Mouse (Mus musculus): ENCODE measurements around the gene Cst7. TPM values are rescaled to one million over a fixed set of nuclear protein-coding genes. Genes with fewer than 3 reads are reported as not detected.
"Not testable (repeated sequence)": the region's sequence is repeated elsewhere in the genome, so short reads cannot be mapped to it uniquely, and the experiment has no call there.

Cst7 gene
- under 1 TPM; 0.27 to 0.49 TPM for total RNA-seq (2021)
- long read RNA-seq, experiment 1, result 0 reads
- long read RNA-seq, experiment 2, result 0 reads

DNA sequence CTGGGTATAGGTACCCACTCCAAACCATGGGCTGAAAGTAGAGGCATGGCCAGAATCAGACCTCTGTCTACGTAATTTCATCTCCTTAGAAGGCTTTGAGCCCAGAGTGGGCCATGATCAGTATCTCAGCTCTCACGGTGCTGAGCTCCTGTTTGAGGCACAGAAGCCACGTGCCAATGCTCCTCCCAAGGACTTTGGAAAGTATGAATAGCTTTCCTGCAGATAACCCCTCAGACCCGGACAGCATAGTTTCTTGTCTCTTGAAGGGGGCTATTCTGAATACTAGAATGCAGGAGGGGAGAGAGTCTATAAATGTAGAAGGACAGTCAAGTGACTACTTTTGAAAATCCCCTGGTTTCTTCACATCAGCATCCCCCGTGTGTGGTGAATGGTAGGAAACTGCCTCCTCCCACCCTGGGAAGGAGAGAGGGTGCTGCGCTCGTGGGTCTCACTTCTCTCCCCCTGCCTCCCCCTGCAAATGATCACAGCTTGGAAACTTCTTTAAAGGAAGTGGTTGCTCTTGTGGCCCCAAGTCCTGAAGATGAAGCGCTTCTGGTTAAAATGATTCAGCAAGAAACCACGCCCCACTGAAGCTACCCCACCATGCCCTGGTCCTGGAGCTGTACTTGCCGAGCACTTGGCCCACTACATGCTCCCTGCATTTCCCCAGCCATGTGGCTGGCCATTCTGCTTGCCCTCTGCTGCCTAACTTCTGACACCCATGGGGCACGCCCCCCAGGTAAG, at the start of gene Cst7:
Gene Cst7 (plus strand): TSS at position 569 of the 744 bp plus-strand sequence.
- no peak for DNase-seq

DNA sequence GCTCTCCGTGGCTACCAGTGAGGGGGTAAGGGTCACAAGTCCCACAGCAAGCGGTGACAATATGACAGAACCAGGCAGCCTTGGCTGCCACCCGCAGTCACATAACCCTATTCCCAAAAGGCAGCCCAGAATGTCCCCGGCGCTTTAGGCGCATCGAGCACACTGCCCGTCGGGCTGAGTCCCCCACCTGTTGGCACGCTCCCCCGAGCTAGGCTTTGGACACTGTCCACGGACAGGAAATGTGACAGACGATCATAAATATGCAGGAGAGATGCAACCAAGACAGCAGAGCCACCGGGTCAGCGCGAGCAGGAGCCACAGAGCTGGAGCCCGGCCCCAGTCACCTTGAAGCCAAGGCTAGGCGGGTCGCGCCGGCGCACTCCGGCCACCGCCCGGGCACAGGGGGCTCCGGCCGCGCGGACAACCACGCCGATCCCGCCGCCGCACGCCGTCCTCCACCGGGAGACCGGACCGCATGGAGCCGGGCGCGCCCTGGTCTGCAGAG, 44.5 kb upstream of the Cst7 start:
- DNase-seq, result no peak

DNA sequence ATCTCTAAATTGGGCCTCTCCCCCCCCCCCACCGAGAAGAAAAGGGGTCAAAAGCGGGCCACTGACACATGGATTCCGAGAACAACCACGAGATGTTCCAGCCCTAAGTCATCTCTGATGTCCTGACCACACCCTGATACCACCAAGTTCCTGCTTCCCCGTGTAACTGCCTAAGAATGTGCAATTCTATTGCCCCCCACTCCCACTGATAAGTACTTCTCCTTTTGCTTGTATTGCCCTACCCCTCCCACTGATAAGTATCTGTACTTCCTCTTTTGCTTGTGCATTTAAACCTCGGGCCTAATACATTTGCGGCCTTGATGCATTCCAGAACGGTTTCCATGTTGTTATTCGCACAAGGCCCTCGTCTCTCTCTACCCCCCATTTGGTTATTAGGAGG, 20.6 kb upstream of the Cst7 start:
- DNase-seq, result not testable (repeated sequence)

DNA sequence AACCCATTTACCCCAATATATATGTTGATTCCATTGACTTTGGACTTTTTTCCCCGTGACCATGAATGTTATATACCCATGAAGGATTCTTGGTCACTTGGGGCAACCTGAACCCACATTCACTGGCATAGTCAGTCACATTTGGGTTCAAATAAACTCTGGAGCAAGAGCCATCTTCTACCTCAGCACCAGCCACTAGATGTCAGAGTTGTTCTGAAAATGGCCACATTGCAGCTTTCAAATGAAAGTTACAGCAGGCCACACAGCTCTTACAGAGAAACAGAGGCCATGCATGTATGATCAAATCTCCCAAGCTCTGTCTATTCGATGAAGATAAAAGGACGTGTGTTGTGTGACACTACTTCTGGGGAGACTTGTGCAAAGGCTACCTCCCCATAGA, 11.6 kb upstream of the Cst7 start:
- peak in 1 of 2 experiments; percentile 29 for DNase-seq

DNA sequence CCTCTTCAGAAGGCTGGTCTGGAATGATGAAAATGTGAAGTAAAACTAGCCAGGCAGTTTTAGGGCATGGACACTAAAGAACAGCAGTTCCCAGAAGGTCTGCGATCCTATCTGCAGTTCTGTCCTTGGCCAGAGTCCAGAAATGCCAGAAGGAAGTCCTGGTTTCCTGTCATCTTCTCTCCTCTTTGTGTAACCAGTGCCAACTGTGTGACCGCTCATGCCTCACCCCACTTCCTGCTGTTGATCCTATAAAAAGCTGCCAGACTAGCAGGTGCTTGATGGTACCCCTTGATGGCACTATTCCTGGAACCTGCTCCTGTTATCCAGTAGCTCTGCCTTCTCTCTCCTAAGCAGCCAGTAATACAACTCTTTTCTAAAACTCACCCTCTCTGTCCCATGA, 3.2 kb upstream of the Cst7 start:
- peak in 1 of 2 experiments; percentile 16 for DNase-seq

DNA sequence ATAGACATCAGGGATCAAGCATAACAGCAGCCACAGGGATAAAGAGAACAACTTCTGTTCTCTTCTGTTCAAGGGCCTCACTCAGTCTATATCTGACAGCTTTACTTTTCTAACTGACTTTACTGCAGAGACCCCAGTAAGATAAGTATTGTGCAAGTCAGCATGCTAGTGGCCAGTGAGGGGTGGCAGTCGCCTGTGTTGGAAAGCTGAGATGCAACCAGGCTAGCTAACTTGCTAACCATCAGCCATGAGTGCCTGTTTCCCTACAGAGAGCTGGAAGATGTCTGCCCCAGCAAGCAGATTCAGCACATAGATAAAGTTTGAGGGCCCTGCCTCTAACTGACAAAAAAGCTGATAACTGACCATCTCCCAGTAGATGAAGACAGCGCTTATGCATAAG, 546 bp downstream of the Cst7 start:
- no peak for DNase-seq

DNA sequence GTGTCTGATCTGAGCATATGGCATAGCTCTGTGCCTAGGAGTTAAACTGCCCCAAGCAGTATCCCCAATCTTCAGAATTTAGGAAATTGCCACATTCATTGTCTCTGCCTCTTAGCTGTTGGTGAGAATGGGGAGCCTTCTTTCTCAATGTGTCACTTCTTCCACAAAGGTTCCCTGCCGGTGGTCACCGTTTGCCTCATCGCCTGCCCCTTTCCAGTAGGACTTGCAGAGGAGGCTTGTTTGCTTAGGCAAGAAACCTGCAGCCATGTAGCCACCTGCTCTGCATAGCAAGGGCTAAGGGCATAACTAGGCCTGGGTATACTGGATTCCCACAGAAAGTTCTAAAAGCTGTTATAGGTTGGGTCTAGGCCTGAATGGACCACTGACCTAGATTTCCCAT, 2.2 kb downstream of the Cst7 start:
- DNase-seq, result no peak

DNA sequence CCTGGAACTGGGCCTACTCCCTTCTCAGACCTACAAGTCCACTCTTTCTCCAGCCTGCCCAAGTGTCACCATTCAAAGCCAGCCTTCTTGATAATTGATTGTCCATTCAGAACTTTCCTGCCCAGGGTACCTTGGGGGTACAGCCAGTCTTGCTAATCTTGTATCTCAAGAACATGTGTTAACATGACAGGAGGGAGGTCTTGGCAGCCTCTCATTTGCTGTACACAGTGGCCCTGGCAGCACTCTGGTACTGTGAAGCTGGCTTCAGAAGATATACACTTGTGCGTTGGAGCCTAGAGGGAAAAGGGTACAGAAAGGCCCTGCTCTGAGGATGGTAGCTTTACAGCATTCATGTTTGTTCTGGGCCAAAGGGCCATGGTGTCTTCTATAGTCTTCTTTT, 6.0 kb downstream of the Cst7 start:
- no peak for DNase-seq

DNA sequence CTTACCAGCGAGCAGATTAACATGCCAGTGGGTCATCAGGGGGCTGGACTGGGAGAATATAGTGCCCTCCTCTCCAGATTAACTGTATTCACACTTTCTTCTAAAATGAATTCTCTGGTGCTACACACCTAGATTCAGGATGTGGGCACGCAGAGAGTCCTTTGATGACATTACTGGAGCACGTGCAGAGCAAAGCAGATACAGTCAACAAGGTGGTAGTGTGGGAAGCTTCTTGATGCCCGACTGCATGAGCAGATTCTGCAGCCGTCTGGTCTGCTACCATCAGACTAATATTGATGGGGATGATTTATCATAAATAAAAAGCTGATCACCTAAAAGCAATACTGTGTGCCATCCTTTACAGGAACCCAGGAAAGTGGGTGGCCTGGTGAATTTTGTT, 8.4 kb downstream of the Cst7 start:
- no peak for DNase-seq

DNA sequence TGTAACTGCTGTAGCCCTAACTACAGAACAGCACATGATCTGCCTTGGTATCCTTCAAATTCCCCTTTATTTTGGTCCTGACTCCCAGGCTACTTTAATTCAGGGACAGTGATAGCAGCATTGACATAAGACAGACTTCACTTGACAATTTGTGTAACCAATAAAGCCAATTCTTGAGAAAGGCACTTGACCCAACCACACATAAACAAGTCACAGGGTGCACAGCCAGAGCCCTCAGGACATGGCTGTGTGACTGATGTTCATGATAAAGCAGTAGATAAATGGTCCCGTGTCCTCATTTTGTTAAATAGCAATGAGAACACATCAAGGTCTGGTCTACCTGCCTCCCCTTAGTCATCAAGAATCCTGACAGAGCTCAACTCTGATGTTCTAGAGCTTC, 9.4 kb downstream of the Cst7 start:
- no peak for DNase-seq

DNA sequence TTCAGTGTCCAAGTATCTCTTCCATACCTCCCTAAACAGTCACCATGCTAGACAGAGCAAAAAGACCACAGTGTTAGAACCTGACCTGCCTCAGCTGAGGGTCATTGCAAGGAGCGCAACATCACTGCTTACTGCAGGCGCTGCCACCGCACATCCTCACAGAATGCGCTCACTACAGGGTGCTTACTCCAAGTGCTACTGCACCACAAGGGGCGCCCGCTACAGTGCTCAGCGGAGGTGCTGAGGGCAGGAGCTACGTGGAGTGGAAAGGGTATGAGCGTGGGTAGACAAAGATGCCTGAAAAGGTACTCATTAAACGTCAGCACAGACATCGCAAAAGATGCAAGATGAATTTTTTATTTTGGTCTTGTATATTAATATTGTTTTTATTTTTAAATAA, 18.9 kb downstream of the Cst7 start:
- no peak for DNase-seq

DNA sequence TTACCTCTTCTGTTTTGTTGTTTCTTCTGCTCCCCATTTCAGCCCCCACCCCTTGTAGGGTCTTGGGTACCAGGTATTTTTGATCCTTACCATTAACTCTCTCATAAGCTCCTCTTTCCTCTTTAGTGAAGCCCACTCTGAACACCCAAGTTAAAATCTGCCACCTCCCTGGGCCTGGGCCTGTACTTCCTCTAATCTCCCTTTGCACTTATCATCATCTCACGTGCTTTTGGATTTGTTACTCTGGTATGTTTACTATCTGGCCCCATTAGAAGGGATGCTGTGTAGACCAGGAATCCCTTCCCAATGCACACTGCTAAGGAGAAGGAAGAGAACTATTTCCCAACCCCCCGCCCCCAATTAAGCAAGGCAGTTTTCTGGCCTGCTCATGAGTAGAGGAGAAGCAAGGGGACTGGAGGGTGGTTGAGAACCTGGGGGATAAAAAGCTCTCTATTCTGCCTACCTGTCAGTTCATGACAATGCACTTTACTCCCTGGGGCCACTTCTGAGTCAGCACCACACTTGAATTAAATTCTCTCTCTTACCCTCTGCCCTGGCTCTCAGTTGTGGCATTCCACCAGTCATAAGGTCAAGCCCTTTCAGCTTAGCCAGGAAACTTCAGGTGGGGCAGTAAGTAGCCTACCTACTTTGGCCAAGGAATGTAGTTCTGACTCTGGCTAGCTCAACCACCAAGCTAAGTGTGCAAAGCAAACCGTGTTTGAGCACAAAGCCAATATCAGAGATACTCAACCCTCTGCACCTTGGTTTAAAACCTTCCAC, 25.4 kb downstream of the Cst7 start:
- DNase-seq, result no peak

DNA sequence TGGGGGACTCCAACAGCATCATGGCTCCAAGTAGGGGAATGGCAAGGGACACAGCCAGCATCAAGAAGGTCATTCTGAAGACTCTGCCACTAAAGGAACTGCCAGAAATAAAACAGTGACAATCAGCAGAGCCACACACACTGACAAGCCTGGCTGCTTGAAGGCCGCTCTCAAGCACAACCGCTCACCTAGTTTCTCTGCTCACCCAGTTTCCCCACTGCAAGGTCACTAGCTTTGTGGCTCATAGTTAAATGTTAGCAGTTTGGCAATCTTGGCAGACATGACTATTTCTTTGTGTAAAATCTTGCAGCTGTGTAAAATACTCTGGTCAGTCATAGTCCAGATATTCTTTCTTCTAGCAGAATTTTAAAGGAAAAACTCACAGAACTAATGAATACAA, 30.0 kb downstream of the Cst7 start:
- peak in 1 of 2 experiments; percentile 54 for DNase-seq

DNA sequence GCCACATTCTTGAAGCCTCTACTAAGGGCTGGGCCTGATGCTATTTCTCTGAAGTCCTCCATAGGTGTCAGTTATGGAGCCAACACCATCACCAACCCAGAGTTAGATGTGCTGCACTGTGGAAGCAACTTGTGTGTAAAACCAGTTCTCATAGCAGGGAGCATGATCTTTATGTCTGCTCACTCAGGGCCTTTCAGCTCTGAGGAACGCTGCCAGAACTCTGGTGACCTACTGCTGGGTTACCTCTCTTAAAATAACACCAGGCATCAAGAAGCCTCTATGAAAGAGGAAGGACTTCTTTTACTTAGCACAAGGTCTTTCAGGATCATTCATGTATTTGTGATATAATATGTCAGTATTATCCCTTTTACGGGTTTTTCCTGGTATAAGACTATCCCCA, 32.0 kb downstream of the Cst7 start:
- DNase-seq, result peak; percentile 59 to 68

DNA sequence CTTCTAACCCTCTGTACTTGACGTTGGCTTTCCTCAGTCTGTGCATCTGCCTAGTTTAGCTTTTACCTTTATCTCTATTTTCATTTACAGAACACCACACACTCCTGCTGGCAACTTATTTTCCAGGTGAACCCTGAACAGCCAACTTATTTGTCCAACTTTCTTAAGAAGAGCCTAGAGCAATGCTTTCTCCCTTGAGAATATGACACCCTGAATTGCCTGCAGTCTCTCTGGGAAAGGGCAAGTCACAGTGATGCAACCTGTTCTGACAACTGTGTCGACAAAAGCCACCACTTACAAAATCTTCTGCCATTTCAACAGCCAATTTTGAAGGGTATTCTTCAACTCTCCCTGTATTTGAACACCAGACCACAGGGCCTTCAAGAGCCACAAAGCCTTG, 34.6 kb downstream of the Cst7 start:
- no peak for DNase-seq

DNA sequence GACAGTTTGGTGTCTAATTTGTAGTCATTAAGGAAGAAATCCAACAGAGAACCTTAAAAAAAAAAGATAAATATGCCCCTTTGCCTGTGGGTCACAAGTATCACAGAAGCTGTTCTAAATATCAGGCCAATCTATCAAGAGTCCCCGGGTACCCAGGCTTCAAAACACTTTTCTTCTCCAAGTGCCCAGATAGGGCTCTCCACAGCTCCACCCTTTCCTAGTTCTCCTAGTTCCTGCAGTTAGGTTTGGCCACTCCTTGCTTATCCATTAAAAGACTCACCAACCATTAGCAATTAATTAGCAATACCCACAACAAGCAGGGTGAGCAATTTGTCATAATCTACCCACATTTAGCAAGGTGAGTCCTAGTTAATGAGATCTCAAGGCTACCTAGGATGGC, 36.9 kb downstream of the Cst7 start:
- DNase-seq, result no peak

DNA sequence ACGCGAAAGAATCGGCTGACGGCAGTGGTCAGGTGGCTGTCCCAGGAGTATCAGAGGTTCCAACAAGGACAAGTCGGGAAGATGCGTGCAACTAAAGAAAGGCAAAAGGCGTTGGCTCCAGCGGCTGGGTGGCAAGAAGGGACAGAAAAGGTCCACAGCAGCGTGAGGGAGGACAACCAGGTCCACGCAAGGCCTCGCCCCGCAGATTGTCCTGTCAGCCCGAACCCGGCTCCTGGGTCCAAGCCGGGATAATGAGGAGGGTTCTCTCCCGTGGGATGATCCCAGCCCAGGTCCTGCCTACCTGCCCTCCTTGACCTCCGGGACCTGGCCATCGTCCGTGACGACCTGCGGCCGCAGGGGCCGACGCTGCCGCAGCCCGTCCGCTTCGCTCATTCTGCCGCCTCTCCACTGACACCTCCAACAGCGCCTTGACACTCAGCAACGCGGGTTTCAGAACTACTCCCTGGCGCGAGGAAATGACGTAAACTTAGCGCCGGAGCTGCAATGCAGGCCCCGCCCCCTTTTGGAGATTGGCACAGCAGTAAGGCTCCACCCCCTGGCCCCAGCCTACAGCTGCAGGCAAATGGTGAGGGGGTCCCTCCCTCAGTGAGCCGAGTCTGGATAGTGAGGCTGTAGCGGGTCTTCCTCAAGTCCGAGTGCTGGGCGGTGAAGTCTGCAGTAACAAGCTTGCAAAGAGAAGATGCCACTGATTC, 38.0 kb downstream of the Cst7 start, which contains the start of gene Apmap:
Gene Apmap (minus strand): TSS at position 481 of the 713 bp plus-strand sequence.
- DNase-seq, result peak; percentile 96 to 97

DNA sequence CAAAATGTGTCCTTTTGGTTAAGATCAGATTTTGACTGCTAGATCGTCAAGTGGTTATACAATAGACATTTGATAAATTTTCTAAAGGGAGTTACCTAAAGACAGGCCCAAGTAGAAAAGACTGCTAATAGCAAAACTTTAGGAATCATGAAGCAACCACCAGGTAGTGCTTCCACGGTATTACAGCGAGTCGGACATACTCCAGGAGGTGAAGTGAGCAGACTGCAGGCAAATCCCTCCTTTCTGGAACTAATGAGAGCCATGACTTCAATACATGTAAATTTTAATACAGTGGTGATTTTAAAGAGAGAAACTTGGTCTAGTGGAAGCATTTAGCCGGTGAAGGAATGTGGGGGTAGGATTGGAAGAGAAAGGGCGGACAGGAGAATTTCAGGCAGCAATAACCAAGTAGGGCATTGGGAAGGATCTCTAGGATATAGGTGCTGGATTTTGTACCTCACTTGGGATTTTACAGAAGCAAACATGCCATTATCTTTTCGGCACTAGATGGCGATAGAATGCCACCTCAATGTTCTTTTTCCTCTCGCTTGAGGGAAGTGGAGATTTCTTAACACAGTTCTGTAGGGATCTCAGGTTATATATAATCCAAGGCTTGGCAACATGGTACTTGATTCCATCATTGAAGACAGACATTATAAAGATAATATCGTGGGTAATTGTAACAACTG, 38.8 kb downstream of the Cst7 start:
- peak; percentile 76 to 85 for DNase-seq

DNA sequence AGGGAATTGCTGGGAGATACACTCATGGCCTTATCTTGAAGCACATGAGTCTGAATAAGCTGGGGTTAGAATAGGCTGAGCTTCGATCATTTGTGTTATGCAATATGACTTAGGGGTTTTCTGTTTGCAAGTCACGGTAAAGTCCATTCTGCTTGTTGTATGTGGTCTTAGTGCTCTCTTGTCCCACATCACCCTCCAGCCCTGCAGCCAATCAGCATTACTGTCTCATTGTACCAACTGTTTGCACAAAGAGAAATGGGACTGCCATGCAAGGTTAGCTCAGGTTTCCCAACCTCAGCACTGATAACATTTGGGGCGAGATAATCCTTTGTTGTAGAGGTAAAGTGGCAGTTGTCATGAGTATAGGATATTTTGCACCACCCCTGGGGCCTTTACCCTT, 39.9 kb downstream of the Cst7 start:
- no peak for DNase-seq

DNA sequence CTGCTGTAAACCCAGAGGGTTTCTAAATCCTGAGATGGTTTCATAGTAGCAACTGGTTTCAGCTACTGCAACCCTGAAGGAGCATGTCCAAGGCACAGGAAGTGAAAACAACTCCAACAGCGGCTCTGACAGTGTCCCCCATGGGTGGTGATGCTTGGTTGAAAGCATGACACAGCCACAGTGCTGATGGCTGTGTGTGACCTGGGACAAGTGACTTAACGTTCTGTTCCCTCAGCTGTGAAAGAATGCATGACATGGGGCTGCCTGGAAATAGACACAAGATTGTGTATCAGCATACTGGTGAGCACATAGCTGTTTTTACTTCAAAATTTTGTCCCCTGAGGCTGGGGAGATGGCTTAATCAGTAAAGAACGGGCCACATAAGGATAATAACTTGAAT, 51.5 kb downstream of the Cst7 start:
- DNase-seq, result peak; percentile 47 to 64

DNA sequence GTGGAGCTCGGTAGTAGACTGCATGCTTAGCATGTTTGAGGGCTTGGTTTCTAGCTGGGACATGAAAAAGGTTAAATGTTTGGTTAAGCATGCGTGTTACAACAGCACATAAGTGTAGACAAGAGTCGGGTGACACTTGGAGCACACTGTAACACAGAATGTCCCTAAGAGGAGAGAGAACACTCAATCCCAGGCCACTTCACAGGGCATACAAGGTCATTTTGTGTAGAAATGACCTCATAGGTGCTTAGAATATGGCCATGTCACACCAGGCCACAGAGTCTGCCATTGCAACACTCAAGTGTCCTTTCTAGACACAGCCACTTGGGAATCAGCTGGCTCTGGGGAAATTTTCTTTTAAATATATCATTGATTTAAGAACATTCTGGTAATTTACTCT, 53.7 kb downstream of the Cst7 start:
- no peak for DNase-seq

DNA sequence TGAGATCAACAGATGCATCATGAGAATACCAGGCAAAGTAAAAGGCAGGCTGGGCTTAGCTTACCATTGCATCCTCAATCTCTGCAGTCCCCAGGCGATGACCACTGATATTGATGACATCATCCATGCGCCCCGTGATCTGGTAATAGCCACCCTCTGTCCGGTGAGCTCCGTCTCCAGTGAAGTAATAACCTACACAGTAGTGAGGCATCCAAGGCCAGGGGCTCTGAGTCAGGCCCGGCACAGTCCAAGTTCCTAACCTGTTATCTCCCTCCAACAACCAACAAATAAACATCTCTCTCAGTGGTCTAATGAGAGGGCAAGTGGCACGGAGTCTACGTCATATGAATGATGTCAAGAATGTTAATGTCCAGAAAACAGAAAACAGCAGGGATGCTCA, 54.7 kb downstream of the Cst7 start:
- no peak for DNase-seq

All from heart, adult 18-20 months (tissue).